Mouse (Mus musculus): ENCODE measurements at regions not wholly inside any gene's neighbourhood (a gene's known extent, or its start where the extent isn't known, plus 50 kb on each side); places are given as distances from the start of the nearest gene placed in this dataset.

GRCm38 (mm10) chr7:124455659-124456058 lies 473.0 kb downstream of the Hs3st4 start:
- TF ChIP-seq CTCF (IDR thresholded peaks at IDR 0.05; ENCODE audit: low read depth): no peak
- no peak for TF ChIP-seq EP300 (optimal IDR thresholded peaks at IDR 0.05)
